Mouse (Mus musculus) olfactory bulb, adult 2 months (tissue): ENCODE data around the gene Gripap1.

Source experiments
- CTCF ChIP-seq: fragments of 200-500 bp; IDR thresholded peaks from 2 replicates; pipeline ENCODE4 v1.5.1; 2012; ENCODE audit warnings: low read depth, mild to moderate bottlenecking, low read length, moderate library complexity; ENCODE audit not compliant: insufficient read depth
- POLR2A ChIP-seq: fragments of 200-500 bp; IDR thresholded peaks from 2 replicates; pipeline ENCODE4 v1.6.1; 2012; ENCODE audit warnings: mild to moderate bottlenecking, low read depth, low read length, moderate library complexity; ENCODE audit not compliant: insufficient read depth

DNA sequence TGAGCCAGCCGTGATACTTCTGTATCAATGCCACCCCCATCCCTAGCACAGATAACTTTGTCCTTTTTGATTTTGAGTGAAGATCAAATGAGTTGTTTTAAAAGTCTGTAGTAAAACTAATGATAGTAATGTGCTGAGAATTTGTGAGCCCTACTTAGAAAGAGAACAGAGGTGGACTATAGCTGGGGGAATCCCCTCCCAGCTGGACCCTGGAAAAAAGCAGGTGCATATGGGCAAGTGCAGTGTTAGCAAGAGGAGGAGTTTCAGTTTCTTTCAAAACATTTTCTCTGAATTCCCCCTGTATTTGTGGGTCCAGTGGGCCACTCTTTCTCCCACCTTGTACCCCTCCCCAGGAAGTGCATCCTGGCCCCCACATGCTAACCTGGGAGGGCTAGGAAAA lies 73.6 kb downstream of the Gripap1 start:
- no peak for TF ChIP-seq CTCF
- no peak for TF ChIP-seq POLR2A
